Mouse (Mus musculus) embryonic fibroblast, embryonic 13.5 days (primary cell): ENCODE measurements at regions not wholly inside any gene's neighbourhood (a gene's known extent, or its start where the extent isn't known, plus 50 kb on each side); places are given as distances from the start of the nearest gene placed in this dataset.

Source experiments
- CTCF ChIP-seq: IDR thresholded peaks from 2 replicates; pipeline ENCODE4 v1.5.1; 2011; ENCODE audit warnings: mild to moderate bottlenecking, control low read depth, low read length, moderate library complexity, borderline replicate concordance; ENCODE audit not compliant: insufficient read depth
- POLR2A ChIP-seq: IDR thresholded peaks from 2 replicates; pipeline ENCODE4 v1.6.1; 2011; ENCODE audit warnings: low read depth, mild to moderate bottlenecking, control low read depth, low read length, moderate library complexity

DNA sequence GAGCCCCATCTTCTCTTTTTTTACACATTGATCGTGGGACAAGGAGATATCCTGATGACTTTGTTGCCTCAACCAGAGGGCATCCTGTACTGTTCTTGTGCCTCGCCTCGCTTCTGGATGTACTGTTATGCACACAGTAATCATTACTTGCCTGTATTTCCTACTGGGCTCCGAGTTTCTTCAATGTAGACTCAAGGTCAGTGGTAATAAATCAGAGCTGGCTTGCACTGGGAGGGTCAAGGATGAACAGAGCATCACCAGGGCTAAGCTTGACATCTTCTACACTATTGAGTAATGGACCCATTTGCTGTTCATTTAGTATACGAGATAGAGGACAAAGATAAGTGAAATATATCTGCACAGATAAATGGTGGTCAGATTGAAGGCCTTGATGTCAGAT lies 295.1 kb upstream of the Igfbp3 start:
- TF ChIP-seq CTCF, result no peak
- no peak for TF ChIP-seq POLR2A
